Mouse (Mus musculus) cerebellum, postnatal 25 days (tissue): ENCODE results near the gene E4f1.

Experiments
- DNase-seq, 2 experiments: peaks; one replicate each; pipeline ENCODE4 v3.0.0; 2021; ENCODE audit warnings: mixed read lengths in 2 of 2

The E4f1 gene

GRCm38 (mm10) chr17:24481027-24481815, 11.1 kb upstream of the E4f1 start:
- no peak for DNase-seq

- DNase-seq = no peak
Measured at GRCm38 (mm10) chr17:24480201-24480826, 10.2 kb upstream of the E4f1 start.

- DNase-seq = no peak
Measured at GRCm38 (mm10) chr17:24479431-24479830, 9.3 kb upstream of the E4f1 start.

GRCm38 (mm10) chr17:24478663-24479380, 8.7 kb upstream of the E4f1 start, which contains the start of gene Mlst8:
Mlst8 (minus strand) TSS chr17:24479078.
- peak; percentile 99 for DNase-seq

GRCm38 (mm10) chr17:24477985-24478600, 8.0 kb upstream of the E4f1 start:
- DNase-seq = peak in 1 of 2 experiments; percentile 62

- DNase-seq = peak in 1 of 2 experiments; percentile 56
Measured at GRCm38 (mm10) chr17:24477053-24477984, 7.2 kb upstream of the E4f1 start.

GRCm38 (mm10) chr17:24476022-24476776, 6.1 kb upstream of the E4f1 start:
- no peak for DNase-seq

- DNase-seq = no peak
Measured at GRCm38 (mm10) chr17:24475586-24475985, 5.5 kb upstream of the E4f1 start.

- peak in 1 of 2 experiments; percentile 39 for DNase-seq
Measured at GRCm38 (mm10) chr17:24474557-24474956, 4.4 kb upstream of the E4f1 start.

GRCm38 (mm10) chr17:24473612-24474275, 3.6 kb upstream of the E4f1 start, which contains the start of gene Bricd5:
Bricd5 (plus strand) TSS chr17:24473884.
- no peak for DNase-seq

GRCm38 (mm10) chr17:24472512-24472911, 2.4 kb upstream of the E4f1 start:
- DNase-seq = peak; percentile 68 to 82

- peak in 1 of 2 experiments; percentile 69 for DNase-seq
Measured at GRCm38 (mm10) chr17:24470701-24471527, 801 bp upstream of the E4f1 start.

GRCm38 (mm10) chr17:24469336-24469909, 690 bp downstream of the E4f1 start:
- DNase-seq = no peak

- no peak for DNase-seq
Measured at GRCm38 (mm10) chr17:24468636-24469246, 1.4 kb downstream of the E4f1 start.

GRCm38 (mm10) chr17:24463374-24464133, 6.6 kb downstream of the E4f1 start:
- DNase-seq = no peak

- no peak for DNase-seq
Measured at GRCm38 (mm10) chr17:24462932-24463331, 7.2 kb downstream of the E4f1 start.

GRCm38 (mm10) chr17:24461580-24461979, 8.5 kb downstream of the E4f1 start:
- peak in 1 of 2 experiments; percentile 55 for DNase-seq
